Mouse (Mus musculus) limb, embryonic 11.5 days (tissue): ENCODE data around the gene Ezr. TPM values are rescaled to one million over a fixed set of nuclear protein-coding genes. Genes with fewer than 3 reads are reported as not detected.

Experiments used
- ATAC-seq: fragments of 200-750 bp; cut with Nextera tagmentation; 2 replicates; pipeline ENCODE4 v1.8.0; 2017; ENCODE audit warnings: low read depth; ENCODE audit not compliant: insufficient number of reproducible peaks, low FRiP score, low TSS enrichment
- DNase-seq: peaks from one replicate; pipeline ENCODE4 v3.0.0-alpha.2; 2015; ENCODE audit warnings: low spot score
- H3K27ac ChIP-seq: fragments of 300-500 bp; sonication (generic); replicated peaks from 2 replicates; pipeline ENCODE4 v1.5.1; 2014; ENCODE audit warnings: low read depth, mild to moderate bottlenecking, low read length
- H3K27me3 ChIP-seq: fragments of 300-500 bp; sonication (generic); 2 replicates; pipeline ENCODE4 v1.6.1; 2014; ENCODE audit warnings: mild to moderate bottlenecking, low read length, mixed read lengths; ENCODE audit not compliant: control insufficient read depth, insufficient read depth
- H3K36me3 ChIP-seq: fragments of 300-500 bp; sonication (generic); 2 replicates; pipeline ENCODE4 v1.6.1; 2014; ENCODE audit warnings: mild to moderate bottlenecking, low read length, moderate library complexity, mixed read lengths; ENCODE audit not compliant: control insufficient read depth, insufficient read depth
- H3K4me1 ChIP-seq: fragments of 300-500 bp; sonication (generic); 2 replicates; pipeline ENCODE4 v1.6.1; 2014; ENCODE audit warnings: low read length, mixed read lengths; ENCODE audit not compliant: control insufficient read depth, insufficient read depth
- H3K4me2 ChIP-seq: fragments of 300-500 bp; sonication (generic); 2 replicates; pipeline ENCODE4 v1.6.1; 2014; ENCODE audit warnings: low read depth, mild to moderate bottlenecking, moderate library complexity; ENCODE audit not compliant: severe bottlenecking
- H3K4me3 ChIP-seq: fragments of 300-500 bp; sonication (generic); 2 replicates; pipeline ENCODE4 v1.5.1; 2014; ENCODE audit warnings: low read depth, low read length
- H3K9ac ChIP-seq: fragments of 300-500 bp; sonication (generic); 2 replicates; pipeline ENCODE4 v1.6.1; 2014; ENCODE audit warnings: mild to moderate bottlenecking, low read length
- H3K9me3 ChIP-seq: fragments of 300-500 bp; sonication (generic); 2 replicates; pipeline ENCODE4 v1.6.1; 2016; ENCODE audit warnings: low read length; ENCODE audit not compliant: control insufficient read depth
- WGBS: fragments of 180-500 bp; shearing (Covaris S2); extraction: QIAGEN DNeasy Blood & Tissue Kit; methylation state at CpG from one replicate; pipeline ENCODE4 v1.1.7; 2014; 5-methylcytosine and 5-hydroxymethylcytosine counted together
- polyA plus RNA-seq: library from polyadenylated mRNA; unstranded; fragments of >200 nt; fragmentation: Nextera tagmentation; extraction: Ambion mirVana; gene quantifications from 2 replicates; pipeline ENCODE4 v1.2.1, GENCODE M21; 2014

Ezr gene
- polyA plus RNA-seq, 1 experiment from 2014 or later, result 25.6 TPM

- Histone ChIP-seq H3K4me2 (no peak overlapping the region), H3K27me3 (no peaks in the 10 kb centered on the region), H3K36me3 (no peaks in the 10 kb centered on the region; the same call in 1 of the 2 replicates), H3K9ac (no peak overlapping the region), H3K4me3 (no peak overlapping the region), H3K4me1 (0 out of 2 replicates have a peak, but pooled peaks cover 2% of the 10 kb centered on the region), H3K27ac (no peak overlapping the region), H3K9me3 (no peaks in the 10 kb centered on the region)
- WGBS, result 87% methylated on average over 8 of the region's 8 CpGs
- ATAC-seq (no peak), DNase-seq (no peak)
These were observed 23.7 kb downstream of the Ezr start for GRCm38 (mm10) chr17:6758845-6759244.

DNA sequence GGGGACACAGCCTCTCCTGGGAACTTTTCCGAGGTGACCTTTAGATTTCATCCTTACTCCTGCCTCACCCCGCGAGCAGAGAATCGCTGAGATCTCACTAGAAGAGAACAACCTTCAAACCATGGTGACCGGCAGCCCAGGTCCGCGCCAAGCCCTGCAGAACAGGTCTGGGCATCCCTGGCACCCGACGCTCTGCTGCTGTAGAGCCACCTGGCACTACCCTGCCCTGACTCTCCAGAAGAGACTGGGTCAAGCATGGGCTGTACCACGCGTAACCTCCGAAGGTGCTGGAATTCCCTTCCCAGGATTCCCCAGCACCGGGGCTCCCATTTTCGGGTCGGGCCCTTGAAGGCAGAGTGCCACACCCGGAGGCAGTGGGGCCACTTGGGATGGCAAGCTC is 24.7 kb downstream of the Ezr start:
- Histone ChIP-seq H3K27me3 (no peaks in the 10 kb centered on the region), H3K9me3 (no peaks in the 10 kb centered on the region)

DNA sequence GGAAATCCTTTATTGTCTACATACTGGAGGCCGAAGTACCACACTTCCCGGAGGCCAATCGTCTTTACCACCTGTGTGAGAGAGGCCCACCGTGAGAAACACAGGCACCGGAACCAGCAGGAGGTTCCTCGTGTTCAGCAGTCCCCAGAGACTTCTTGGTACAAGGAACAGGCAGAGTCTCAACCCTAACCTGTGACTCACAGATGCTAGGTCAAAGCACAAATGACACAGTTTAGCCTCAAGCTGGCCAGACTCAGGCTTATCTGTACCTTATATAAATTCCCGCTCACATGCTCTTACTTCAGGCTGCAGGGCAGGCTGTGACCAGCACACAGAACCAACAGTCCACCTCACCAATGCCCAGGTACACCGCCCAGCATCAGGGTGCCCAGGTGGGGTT is 26.7 kb downstream of the Ezr start:
- ATAC-seq (no peak), DNase-seq (no peak)
- H3K9ac ChIP-seq, result no peak overlapping the region
- H3K36me3 ChIP-seq, result no peaks in the 10 kb centered on the region; the same call in none of the 2 replicates
- no peak overlapping the region for H3K4me2 ChIP-seq
- no peaks in the 10 kb centered on the region for H3K27me3 ChIP-seq
- WGBS, result 75% methylated on average over 8 of the region's 8 CpGs
- H3K4me3 ChIP-seq, result no peak overlapping the region
- H3K9me3 ChIP-seq, result no peaks in the 10 kb centered on the region
- H3K4me1 ChIP-seq, result peaks cover 13% of the 10 kb centered on the region
- no peak overlapping the region for H3K27ac ChIP-seq

More for the DNA sequence above, 24.7 kb downstream of the Ezr start:
- H3K4me1 ChIP-seq, result no peaks in the 10 kb centered on the region
- 94% methylated on average over 16 of the region's 16 CpGs for WGBS
- H3K36me3 ChIP-seq, result no peaks in the 10 kb centered on the region; the same call in 1 of the 2 replicates
- ATAC-seq, result no peak
- H3K4me3 ChIP-seq, result no peak overlapping the region
- H3K4me2 ChIP-seq, result no peak overlapping the region
- no peak overlapping the region for H3K27ac ChIP-seq
- no peak for DNase-seq
- H3K9ac ChIP-seq, result no peak overlapping the region

DNA sequence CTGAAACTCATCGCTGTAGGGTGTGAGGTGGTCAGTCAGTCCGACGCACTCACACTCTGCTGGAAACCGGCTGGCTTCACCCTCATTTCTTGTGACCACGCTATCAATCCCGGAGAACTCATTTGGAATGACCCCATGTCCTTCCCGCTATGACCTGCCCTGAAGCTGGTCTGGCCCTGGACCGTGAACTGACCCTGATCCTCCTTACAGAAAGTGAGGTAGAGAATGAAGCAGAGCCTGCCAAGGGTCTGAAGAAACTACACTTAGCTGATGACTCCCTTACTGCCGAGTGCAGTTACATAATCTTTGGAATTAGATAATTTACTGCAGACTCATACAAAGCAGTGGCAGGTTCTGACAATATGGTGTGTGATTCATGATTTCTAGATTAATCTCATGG is 27.4 kb downstream of the Ezr start:
- H3K4me3 ChIP-seq, result no peak overlapping the region
- no peak overlapping the region for H3K4me2 ChIP-seq
- ATAC-seq (no peak), DNase-seq (no peak)
- H3K4me1 ChIP-seq, result peaks cover 13% of the 10 kb centered on the region
- H3K9ac ChIP-seq, result no peak overlapping the region
- no peaks in the 10 kb centered on the region for H3K27me3 ChIP-seq
- no peaks in the 10 kb centered on the region for H3K9me3 ChIP-seq
- H3K36me3 ChIP-seq, result no peaks in the 10 kb centered on the region; the same call in none of the 2 replicates
- 85% methylated on average over 9 of the region's 9 CpGs for WGBS
- no peak overlapping the region for H3K27ac ChIP-seq

- no peak overlapping the region for H3K27ac ChIP-seq
- H3K4me2 ChIP-seq, result no peak overlapping the region
- H3K9ac ChIP-seq, result no peak overlapping the region
- H3K9me3 ChIP-seq, result no peaks in the 10 kb centered on the region
- ATAC-seq, result no peak
- no peak for DNase-seq
- H3K4me1 ChIP-seq, result peaks cover 16% of the 10 kb centered on the region
- WGBS, result 29% methylated on average over 7 of the region's 7 CpGs
- no peak overlapping the region for H3K4me3 ChIP-seq
- H3K27me3 ChIP-seq, result no peaks in the 10 kb centered on the region
- H3K36me3 ChIP-seq, result no peaks in the 10 kb centered on the region; the same call in 1 of the 2 replicates
These were observed 30.2 kb downstream of the Ezr start for GRCm38 (mm10) chr17:6752375-6752774.

- DNase-seq (no peak), ATAC-seq (no peak)
These were observed 31.2 kb downstream of the Ezr start for GRCm38 (mm10) chr17:6751221-6751859.

DNA sequence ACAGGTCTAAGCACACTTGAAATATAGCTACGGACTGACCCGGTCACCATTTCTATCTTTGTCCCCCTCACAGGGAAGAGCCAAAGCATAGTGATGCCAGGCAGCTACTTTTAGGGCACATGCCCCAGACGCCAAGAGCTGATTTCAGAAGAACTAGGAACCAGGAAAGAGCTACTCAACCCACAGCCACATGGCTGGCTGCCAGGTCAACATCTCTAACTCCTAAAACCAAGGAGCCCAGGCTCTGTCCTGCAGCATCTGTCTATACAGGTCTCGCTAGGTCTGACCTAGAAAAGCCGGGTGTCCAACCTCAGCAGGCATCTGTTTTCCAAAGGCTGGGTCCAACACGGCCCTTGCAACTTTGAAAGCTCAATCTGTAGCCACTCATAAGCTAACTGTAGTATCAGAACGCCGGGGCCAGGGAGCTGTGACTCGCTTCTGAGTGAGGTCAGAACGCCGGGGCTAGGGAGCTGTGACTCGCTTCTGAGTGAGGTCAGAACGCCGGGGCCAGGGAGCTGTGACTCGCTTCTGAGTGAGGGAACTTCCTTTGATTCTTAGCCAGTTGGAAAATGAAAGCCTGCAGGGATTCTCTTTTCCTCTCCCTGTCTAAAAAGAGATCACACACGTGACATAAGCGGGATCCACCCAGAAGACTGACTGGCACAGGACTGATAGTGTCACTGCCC is 33.7 kb downstream of the Ezr start:
- DNase-seq (no peak), ATAC-seq (no peak)
- WGBS, result 84% methylated on average over 17 of the region's 17 CpGs
- no peak overlapping the region for H3K4me2 ChIP-seq
- peaks cover 2% of the 10 kb centered on the region; the same call in 1 of the 2 replicates for H3K36me3 ChIP-seq
- no peaks in the 10 kb centered on the region for H3K27me3 ChIP-seq
- H3K4me3 ChIP-seq, result no peak overlapping the region
- peaks cover 19% of the 10 kb centered on the region for H3K4me1 ChIP-seq
- H3K27ac ChIP-seq, result no peak overlapping the region
- H3K9me3 ChIP-seq, result no peaks in the 10 kb centered on the region
- H3K9ac ChIP-seq, result no peak overlapping the region

More at GRCm38 (mm10) chr17:6751221-6751859, 31.2 kb downstream of the Ezr start:
- H3K27me3 ChIP-seq, result no peaks in the 10 kb centered on the region
- H3K9me3 ChIP-seq, result no peaks in the 10 kb centered on the region
- H3K4me1 ChIP-seq, result peaks cover 16% of the 10 kb centered on the region
- 73% methylated on average over 11 of the region's 11 CpGs for WGBS
- H3K9ac ChIP-seq, result no peak overlapping the region
- no peaks in the 10 kb centered on the region; the same call in 1 of the 2 replicates for H3K36me3 ChIP-seq
- no peak overlapping the region for H3K4me2 ChIP-seq
- H3K27ac ChIP-seq, result no peak overlapping the region
- H3K4me3 ChIP-seq, result no peak overlapping the region

- DNase-seq, result no peak
- H3K27ac ChIP-seq, result no peak overlapping the region
- H3K4me1 ChIP-seq, result peaks cover 23% of the 10 kb centered on the region
- no peaks in the 10 kb centered on the region for H3K27me3 ChIP-seq
- H3K4me3 ChIP-seq, result no peak overlapping the region
- ATAC-seq, result no peak
- peaks cover 2% of the 10 kb centered on the region; the same call in 1 of the 2 replicates for H3K36me3 ChIP-seq
- no peaks in the 10 kb centered on the region for H3K9me3 ChIP-seq
- 62% methylated on average over 7 of the region's 7 CpGs for WGBS
- no peak overlapping the region for H3K4me2 ChIP-seq
- H3K9ac ChIP-seq, result no peak overlapping the region
These were observed 35.1 kb downstream of the Ezr start for GRCm38 (mm10) chr17:6747478-6747877.
